Mouse (Mus musculus): ENCODE results near the gene Gypa. TPM values are rescaled to one million over a fixed set of nuclear protein-coding genes. Genes with fewer than 3 reads are reported as not detected.

Gypa gene
- 10.2 and 11.6 TPM in 2 replicates for polyA plus RNA-seq (2014; fragmentation: Nextera tagmentation; extraction: Ambion mirVana)

DNA sequence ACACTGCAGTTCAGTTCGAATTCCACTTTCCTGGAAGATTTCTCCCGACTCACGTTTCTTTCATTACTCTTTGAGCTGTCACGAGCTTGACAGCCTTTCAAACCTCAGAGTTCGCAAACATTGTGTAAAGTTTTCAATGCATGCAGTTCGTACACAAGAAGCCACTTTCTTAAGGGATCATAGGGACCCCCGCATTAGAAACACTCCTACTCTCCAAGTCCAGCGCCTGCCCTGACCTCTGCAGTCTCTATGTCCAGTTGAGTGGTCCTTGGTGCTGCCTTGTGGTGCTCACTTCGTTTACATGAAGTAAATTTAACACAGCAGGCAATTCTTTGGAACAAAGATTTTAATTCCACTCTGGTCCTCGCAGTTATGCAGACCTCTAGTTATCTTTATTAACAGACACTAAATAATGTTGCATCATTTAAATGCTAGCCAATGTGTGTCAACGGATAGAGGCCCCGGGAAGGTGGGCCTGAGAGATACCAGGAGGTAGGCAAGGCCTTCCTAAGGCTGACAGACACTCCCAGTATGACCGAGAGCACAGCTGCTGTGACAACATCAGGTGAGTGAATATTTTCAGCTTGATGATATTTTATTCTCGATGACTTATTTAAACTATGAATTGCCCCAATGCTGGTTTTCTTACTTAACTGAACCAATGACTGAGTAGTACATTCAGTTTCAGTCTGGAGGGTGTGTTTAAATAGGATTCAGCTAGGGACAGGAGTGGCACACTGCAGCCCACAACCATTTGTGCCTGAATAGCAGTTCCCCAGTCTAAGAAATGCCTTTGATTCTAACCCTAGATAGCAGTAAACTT, at the start of gene Gypa:
Gypa (plus strand) TSS at position 259 of the 823 bp plus-strand sequence.
- Histone ChIP-seq H3K4me1 (ENCODE audit: control insufficient read depth, insufficient read depth, low read length) (no peaks in the 10 kb centered on the region), H3K4me2 (ENCODE audit: low read depth, severe bottlenecking) (peak within 1 kb of the TSS; percentile 73), H3K36me3 (ENCODE audit: control insufficient read depth, insufficient read depth, low read length) (no peaks in the 10 kb centered on the region), H3K27me3 (ENCODE audit: control insufficient read depth, insufficient read depth, low read length) (no peaks in the 10 kb centered on the region), H3K9ac (ENCODE audit: low read length) (peak within 1 kb of the TSS; percentile 40), H3K9me3 (ENCODE audit: control insufficient read depth, low read length) (no peaks in the 10 kb centered on the region), H3K4me3 (ENCODE audit: low read depth, low read length) (peak within 1 kb of the TSS; percentile 46), H3K27ac (replicated peaks; ENCODE audit: low read depth, low read length) (no peak within 1 kb of the TSS)
- no peak for DNase-seq (ENCODE audit: low spot score)
- WGBS = 33% methylated on average over 14 of the region's 14 CpGs
- ATAC-seq (ENCODE audit: insufficient number of reproducible peaks, low FRiP score, low TSS enrichment, low read depth) = no peak; the same call in 1 of the 2 replicates

DNA sequence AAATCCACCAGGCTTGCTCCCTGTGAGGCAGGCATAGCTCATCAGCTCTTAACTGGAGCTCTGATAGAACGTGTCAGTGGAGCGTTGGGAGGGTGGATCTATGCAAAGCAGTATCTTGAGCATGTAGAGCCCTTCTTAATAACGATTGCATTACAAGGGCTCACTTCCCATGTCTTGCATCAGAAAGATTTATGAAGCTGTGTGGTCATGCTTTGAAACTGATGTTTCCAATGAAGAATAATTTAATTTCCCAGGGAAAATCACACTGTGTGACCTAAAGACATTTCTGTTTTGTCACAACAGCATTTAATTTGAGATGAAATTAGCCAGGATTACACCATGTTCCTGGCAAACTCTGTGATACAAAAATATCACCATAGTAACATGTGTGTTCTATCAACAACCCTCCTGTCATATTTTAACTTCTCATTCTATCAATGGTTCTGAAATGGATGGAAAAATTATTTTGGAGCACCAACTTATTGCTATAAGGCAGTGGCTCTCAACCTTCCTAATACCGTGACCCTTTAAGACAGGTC, 49.0 kb upstream of the Gypa start:
- Histone ChIP-seq H3K4me3 (ENCODE audit: low read depth, low read length) (no peak overlapping the region), H3K4me2 (ENCODE audit: low read depth, severe bottlenecking) (no peak overlapping the region), H3K36me3 (ENCODE audit: control insufficient read depth, insufficient read depth, low read length) (no peaks in the 10 kb centered on the region), H3K27me3 (ENCODE audit: control insufficient read depth, insufficient read depth, low read length) (no peaks in the 10 kb centered on the region), H3K9ac (ENCODE audit: low read length) (no peak overlapping the region), H3K27ac (replicated peaks; ENCODE audit: low read depth, low read length) (no peak overlapping the region), H3K4me1 (ENCODE audit: control insufficient read depth, insufficient read depth, low read length) (no peaks in the 10 kb centered on the region), H3K9me3 (ENCODE audit: control insufficient read depth, low read length) (no peaks in the 10 kb centered on the region)
- ATAC-seq (ENCODE audit: insufficient number of reproducible peaks, low FRiP score, low TSS enrichment, low read depth) (no peak), DNase-seq (ENCODE audit: low spot score) (no peak)
- 78% methylated on average over 4 of the region's 4 CpGs for WGBS

DNA sequence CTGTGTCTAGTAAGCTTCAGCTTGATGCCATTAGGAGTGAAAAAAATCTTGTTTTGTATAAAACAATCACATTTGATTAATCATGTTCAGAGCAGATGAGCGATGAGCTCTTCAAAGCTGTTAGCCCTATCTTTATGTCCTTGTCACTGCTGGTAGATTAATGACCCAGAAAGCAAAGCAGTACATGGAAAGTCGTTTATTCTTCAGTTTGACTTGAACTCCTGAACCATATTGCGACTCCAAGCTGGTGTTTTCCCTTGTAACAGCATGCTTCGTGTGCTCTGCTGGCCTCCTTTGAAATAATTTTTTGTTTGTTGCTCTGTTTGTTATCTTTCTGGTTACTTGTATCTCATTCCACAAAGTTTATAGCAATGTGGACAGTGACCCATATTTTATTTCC, 46.4 kb upstream of the Gypa start:
- no peaks in the 10 kb centered on the region for H3K27me3 ChIP-seq (ENCODE audit: control insufficient read depth, insufficient read depth, low read length)
- ATAC-seq (ENCODE audit: insufficient number of reproducible peaks, low FRiP score, low TSS enrichment, low read depth) = no peak
- H3K36me3 ChIP-seq (ENCODE audit: control insufficient read depth, insufficient read depth, low read length) = no peaks in the 10 kb centered on the region
- H3K9ac ChIP-seq (ENCODE audit: low read length) = no peak overlapping the region
- 71% methylated on average over 4 of the region's 4 CpGs for WGBS
- H3K27ac ChIP-seq (replicated peaks; ENCODE audit: low read depth, low read length) = no peak overlapping the region
- no peak overlapping the region for H3K4me2 ChIP-seq (ENCODE audit: low read depth, severe bottlenecking)
- H3K4me1 ChIP-seq (ENCODE audit: control insufficient read depth, insufficient read depth, low read length) = no peaks in the 10 kb centered on the region
- no peak overlapping the region for H3K4me3 ChIP-seq (ENCODE audit: low read depth, low read length)
- no peak for DNase-seq (ENCODE audit: low spot score)
- H3K9me3 ChIP-seq (ENCODE audit: control insufficient read depth, low read length) = no peaks in the 10 kb centered on the region

DNA sequence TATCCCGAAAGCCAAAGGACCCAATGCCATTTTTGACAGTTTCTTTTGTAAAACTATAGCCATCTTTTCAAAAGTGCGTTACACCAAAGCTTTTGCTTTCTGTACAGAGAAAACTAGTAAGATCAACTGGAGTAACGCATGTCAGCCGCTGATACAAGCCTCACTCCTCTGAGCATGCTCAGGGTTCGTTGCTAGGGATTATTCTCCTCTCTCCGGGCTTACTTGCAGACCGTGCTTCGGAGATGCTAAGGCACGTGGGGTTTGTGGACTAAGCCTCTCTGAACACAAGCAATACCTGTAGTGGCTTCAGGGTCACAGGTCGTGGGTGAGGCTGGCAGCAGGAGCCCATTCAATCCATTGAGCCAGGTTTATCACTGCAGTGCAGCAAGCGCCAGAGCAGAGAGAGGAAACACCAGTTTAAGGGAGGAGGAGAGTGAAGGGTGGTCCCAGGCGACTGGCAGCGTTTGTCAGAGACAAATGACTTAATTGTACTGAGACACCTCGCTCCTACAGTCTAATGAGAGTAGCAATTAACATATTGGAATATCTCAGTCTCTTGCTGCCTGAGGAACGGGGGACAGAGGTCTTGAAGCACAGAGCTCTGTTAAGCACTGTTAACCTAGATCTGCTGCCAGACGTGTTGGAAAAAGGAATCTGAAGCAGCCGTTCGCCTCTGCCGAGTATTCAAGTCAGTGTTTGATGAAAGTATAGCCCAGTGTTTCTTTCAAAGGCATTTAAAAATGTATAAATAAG, 41.5 kb upstream of the Gypa start:
- H3K4me3 ChIP-seq (ENCODE audit: low read depth, low read length) = no peak overlapping the region
- H3K9me3 ChIP-seq (ENCODE audit: control insufficient read depth, low read length) = no peaks in the 10 kb centered on the region
- ATAC-seq (ENCODE audit: insufficient number of reproducible peaks, low FRiP score, low TSS enrichment, low read depth) = no peak
- H3K4me1 ChIP-seq (ENCODE audit: control insufficient read depth, insufficient read depth, low read length) = no peaks in the 10 kb centered on the region
- no peaks in the 10 kb centered on the region for H3K27me3 ChIP-seq (ENCODE audit: control insufficient read depth, insufficient read depth, low read length)
- DNase-seq (ENCODE audit: low spot score) = no peak
- H3K36me3 ChIP-seq (ENCODE audit: control insufficient read depth, insufficient read depth, low read length) = no peaks in the 10 kb centered on the region
- H3K4me2 ChIP-seq (ENCODE audit: low read depth, severe bottlenecking) = no peak overlapping the region
- H3K27ac ChIP-seq (replicated peaks; ENCODE audit: low read depth, low read length) = no peak overlapping the region
- H3K9ac ChIP-seq (ENCODE audit: low read length) = no peak overlapping the region
- WGBS = 55% methylated on average over 19 of the region's 19 CpGs

DNA sequence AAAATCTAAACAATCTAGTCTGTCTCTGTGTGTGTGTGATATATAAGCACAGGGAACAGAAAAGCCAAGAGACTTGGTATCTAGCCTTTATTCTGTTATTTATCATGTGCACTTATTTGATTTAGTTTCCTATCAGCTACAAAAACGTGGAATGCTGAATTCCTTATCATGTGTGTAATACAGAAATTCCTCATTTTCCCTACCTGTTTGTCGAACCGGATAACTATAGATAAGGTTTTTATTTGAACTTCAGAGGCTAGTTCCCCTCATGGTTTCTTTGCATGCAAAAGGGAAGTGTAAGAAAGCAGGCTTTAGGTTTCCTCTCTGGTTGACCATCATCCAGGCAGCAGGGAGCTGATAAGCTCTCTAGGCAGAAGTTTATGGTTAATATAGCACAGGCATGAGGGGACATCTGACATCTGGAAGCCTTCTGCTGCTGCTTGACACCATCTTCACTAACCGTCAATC, 30.1 kb upstream of the Gypa start:
- H3K27ac ChIP-seq (replicated peaks; ENCODE audit: low read depth, low read length) = no peak overlapping the region
- H3K4me3 ChIP-seq (ENCODE audit: low read depth, low read length) = no peak overlapping the region
- no peak overlapping the region for H3K4me2 ChIP-seq (ENCODE audit: low read depth, severe bottlenecking)
- 73% methylated on average over 4 of the region's 4 CpGs for WGBS
- ATAC-seq (ENCODE audit: insufficient number of reproducible peaks, low FRiP score, low TSS enrichment, low read depth) = no peak
- H3K27me3 ChIP-seq (ENCODE audit: control insufficient read depth, insufficient read depth, low read length) = no peaks in the 10 kb centered on the region
- H3K36me3 ChIP-seq (ENCODE audit: control insufficient read depth, insufficient read depth, low read length) = no peaks in the 10 kb centered on the region
- H3K9me3 ChIP-seq (ENCODE audit: control insufficient read depth, low read length) = no peaks in the 10 kb centered on the region
- H3K4me1 ChIP-seq (ENCODE audit: control insufficient read depth, insufficient read depth, low read length) = peaks cover 3% of the 10 kb centered on the region; the same call in 1 of the 2 replicates
- DNase-seq (ENCODE audit: low spot score) = no peak
- H3K9ac ChIP-seq (ENCODE audit: low read length) = no peak overlapping the region

DNA sequence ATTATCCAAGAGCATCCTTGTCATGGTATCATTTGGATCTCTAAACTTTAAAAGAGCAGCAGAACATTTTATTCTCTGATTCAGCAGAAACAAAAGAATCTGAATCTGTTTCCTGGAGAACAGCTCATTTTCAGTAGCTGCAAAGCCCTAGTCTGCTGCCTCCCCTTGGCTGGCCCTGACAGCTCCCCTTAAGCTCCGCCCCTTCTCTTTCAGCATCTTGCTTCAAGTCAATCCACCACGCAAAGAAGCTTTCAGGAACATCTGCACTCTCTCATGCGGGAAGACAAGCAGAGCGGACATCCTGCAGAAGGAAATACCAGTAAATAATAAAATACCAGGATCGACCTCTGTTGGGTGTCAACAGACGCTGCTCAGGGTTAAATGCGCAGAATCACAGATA, 18.6 kb upstream of the Gypa start:
- H3K4me2 ChIP-seq (ENCODE audit: low read depth, severe bottlenecking) = no peak overlapping the region
- no peaks in the 10 kb centered on the region for H3K4me1 ChIP-seq (ENCODE audit: control insufficient read depth, insufficient read depth, low read length)
- no peak for DNase-seq (ENCODE audit: low spot score)
- H3K4me3 ChIP-seq (ENCODE audit: low read depth, low read length) = no peak overlapping the region
- H3K27me3 ChIP-seq (ENCODE audit: control insufficient read depth, insufficient read depth, low read length) = no peaks in the 10 kb centered on the region
- WGBS = 42% methylated on average over 7 of the region's 7 CpGs
- no peak overlapping the region for H3K9ac ChIP-seq (ENCODE audit: low read length)
- no peaks in the 10 kb centered on the region for H3K36me3 ChIP-seq (ENCODE audit: control insufficient read depth, insufficient read depth, low read length)
- no peaks in the 10 kb centered on the region for H3K9me3 ChIP-seq (ENCODE audit: control insufficient read depth, low read length)
- H3K27ac ChIP-seq (replicated peaks; ENCODE audit: low read depth, low read length) = no peak overlapping the region
- ATAC-seq (ENCODE audit: insufficient number of reproducible peaks, low FRiP score, low TSS enrichment, low read depth) = no peak

DNA sequence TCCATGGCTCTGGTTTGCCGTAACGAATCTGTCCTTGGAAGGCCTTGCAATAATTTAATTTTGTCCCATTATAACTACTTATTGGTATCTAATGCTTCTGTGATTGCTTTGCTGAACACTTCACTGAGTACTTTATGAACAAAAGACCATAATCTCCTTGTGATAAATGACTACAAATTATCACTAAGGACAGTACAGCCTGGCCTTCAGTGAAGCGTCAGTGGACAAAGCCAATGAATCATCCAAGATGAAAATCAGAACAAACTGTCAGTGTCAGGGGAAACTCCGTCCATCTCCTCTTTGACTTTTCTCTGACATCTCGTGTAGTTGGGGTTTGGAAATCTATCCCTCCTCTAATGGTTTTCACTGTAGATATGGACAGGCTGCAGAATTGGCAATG, 15.4 kb upstream of the Gypa start:
- H3K27ac ChIP-seq (replicated peaks; ENCODE audit: low read depth, low read length) = no peak overlapping the region
- H3K36me3 ChIP-seq (ENCODE audit: control insufficient read depth, insufficient read depth, low read length) = no peaks in the 10 kb centered on the region
- ATAC-seq (ENCODE audit: insufficient number of reproducible peaks, low FRiP score, low TSS enrichment, low read depth) = no peak
- WGBS = 83% methylated on average over 5 of the region's 5 CpGs
- H3K4me2 ChIP-seq (ENCODE audit: low read depth, severe bottlenecking) = no peak overlapping the region
- no peak for DNase-seq (ENCODE audit: low spot score)
- H3K9ac ChIP-seq (ENCODE audit: low read length) = no peak overlapping the region
- H3K27me3 ChIP-seq (ENCODE audit: control insufficient read depth, insufficient read depth, low read length) = no peaks in the 10 kb centered on the region
- no peaks in the 10 kb centered on the region for H3K9me3 ChIP-seq (ENCODE audit: control insufficient read depth, low read length)
- no peaks in the 10 kb centered on the region for H3K4me1 ChIP-seq (ENCODE audit: control insufficient read depth, insufficient read depth, low read length)
- no peak overlapping the region for H3K4me3 ChIP-seq (ENCODE audit: low read depth, low read length)

DNA sequence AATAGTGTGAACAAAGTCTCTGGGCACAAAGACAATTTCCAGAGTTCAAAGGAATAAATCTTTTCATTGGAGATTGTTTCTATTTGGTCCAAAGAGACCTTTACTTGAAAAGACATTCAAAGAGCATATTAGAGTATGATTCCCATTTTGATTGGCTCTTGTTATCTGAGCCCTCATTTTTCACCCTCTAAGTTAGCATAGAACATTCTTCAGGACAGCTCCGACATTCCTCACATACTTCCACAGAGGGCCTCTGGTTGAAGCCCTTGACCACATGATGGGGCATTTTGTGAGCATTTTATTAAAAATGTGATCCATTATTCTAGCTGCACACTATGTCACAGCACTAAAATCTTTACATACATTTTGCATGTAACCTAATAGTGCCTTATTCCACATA, 14.5 kb upstream of the Gypa start:
- no peak overlapping the region for H3K4me3 ChIP-seq (ENCODE audit: low read depth, low read length)
- DNase-seq (ENCODE audit: low spot score) = no peak
- WGBS = 58% methylated on average over 1 of the region's 1 CpGs
- H3K27ac ChIP-seq (replicated peaks; ENCODE audit: low read depth, low read length) = no peak overlapping the region
- H3K36me3 ChIP-seq (ENCODE audit: control insufficient read depth, insufficient read depth, low read length) = no peaks in the 10 kb centered on the region
- no peak overlapping the region for H3K9ac ChIP-seq (ENCODE audit: low read length)
- H3K9me3 ChIP-seq (ENCODE audit: control insufficient read depth, low read length) = no peaks in the 10 kb centered on the region
- no peak overlapping the region for H3K4me2 ChIP-seq (ENCODE audit: low read depth, severe bottlenecking)
- ATAC-seq (ENCODE audit: insufficient number of reproducible peaks, low FRiP score, low TSS enrichment, low read depth) = no peak
- H3K4me1 ChIP-seq (ENCODE audit: control insufficient read depth, insufficient read depth, low read length) = no peaks in the 10 kb centered on the region
- H3K27me3 ChIP-seq (ENCODE audit: control insufficient read depth, insufficient read depth, low read length) = no peaks in the 10 kb centered on the region
